Mouse (Mus musculus): ENCODE measurements around the gene Palm2. TPM values are rescaled to one million over a fixed set of nuclear protein-coding genes. Genes with fewer than 3 reads are reported as not detected.

Gene Palm2
- polyA plus RNA-seq, 1 experiment from 2014 or later: 20.2 TPM

GRCm38 (mm10) chr4:57733445-57733844 is 299.4 kb downstream of the Palm2 start:
- Histone ChIP-seq H3K27me3 (no peaks in the 10 kb centered on the region), H3K4me2 (no peak overlapping the region), H3K4me3 (no peak overlapping the region), H3K36me3 (peaks cover 2% of the 10 kb centered on the region; the same call in 1 of the 2 replicates), H3K4me1 (replicated peaks) (peaks cover 30% of the 10 kb centered on the region), H3K27ac (peak overlapping the region; percentile 51), H3K9ac (no peak overlapping the region), H3K9me3 (replicated peaks) (no peaks in the 10 kb centered on the region)
- WGBS: 47% methylated on average over 3 of the region's 3 CpGs
- peak; percentile 66 for ATAC-seq (replicated peaks; ENCODE audit: insufficient number of reproducible peaks, insufficient read depth, low FRiP score, low read depth)

GRCm38 (mm10) chr4:57735426-57735825 is 301.4 kb downstream of the Palm2 start:
- Histone ChIP-seq H3K27me3 (no peaks in the 10 kb centered on the region), H3K4me1 (replicated peaks) (peaks cover 15% of the 10 kb centered on the region), H3K9me3 (replicated peaks) (no peaks in the 10 kb centered on the region), H3K4me2 (no peak overlapping the region), H3K9ac (no peak overlapping the region), H3K27ac (no peak overlapping the region), H3K4me3 (no peak overlapping the region), H3K36me3 (peaks cover 2% of the 10 kb centered on the region; the same call in 1 of the 2 replicates)
- WGBS: 83% methylated on average over 5 of the region's 5 CpGs
- ATAC-seq (replicated peaks; ENCODE audit: insufficient number of reproducible peaks, insufficient read depth, low FRiP score, low read depth): no peak

- no peak for ATAC-seq (replicated peaks; ENCODE audit: insufficient number of reproducible peaks, insufficient read depth, low FRiP score, low read depth)
- no peak overlapping the region for H3K27ac ChIP-seq
Observed at GRCm38 (mm10) chr4:57738856-57739552, 305.0 kb downstream of the Palm2 start.

GRCm38 (mm10) chr4:57743325-57743929 is 309.4 kb downstream of the Palm2 start:
- Histone ChIP-seq H3K9ac (no peak overlapping the region), H3K27ac (no peak overlapping the region), H3K4me3 (no peak overlapping the region), H3K27me3 (no peaks in the 10 kb centered on the region), H3K36me3 (peaks cover 14% of the 10 kb centered on the region; the same call in 1 of the 2 replicates), H3K4me1 (replicated peaks) (peaks cover 8% of the 10 kb centered on the region), H3K4me2 (no peak overlapping the region), H3K9me3 (replicated peaks) (0 out of 2 replicates have a peak, but pooled peaks cover 3% of the 10 kb centered on the region)
- 51% methylated on average over 11 of the region's 11 CpGs for WGBS
- ATAC-seq (replicated peaks; ENCODE audit: insufficient number of reproducible peaks, insufficient read depth, low FRiP score, low read depth): no peak

More at GRCm38 (mm10) chr4:57738856-57739552, 305.0 kb downstream of the Palm2 start:
- no peaks in the 10 kb centered on the region for H3K36me3 ChIP-seq
- H3K9me3 ChIP-seq (replicated peaks): no peaks in the 10 kb centered on the region
- H3K4me3 ChIP-seq: no peak overlapping the region
- no peak overlapping the region for H3K9ac ChIP-seq
- H3K4me1 ChIP-seq (replicated peaks): peaks cover 9% of the 10 kb centered on the region
- no peak overlapping the region for H3K4me2 ChIP-seq
- WGBS: 52% methylated on average over 8 of the region's 8 CpGs
- H3K27me3 ChIP-seq: no peaks in the 10 kb centered on the region

GRCm38 (mm10) chr4:57750651-57751050 is 316.6 kb downstream of the Palm2 start:
- peaks cover 26% of the 10 kb centered on the region for H3K4me1 ChIP-seq (replicated peaks)
- no peaks in the 10 kb centered on the region for H3K27me3 ChIP-seq
- 0 out of 2 replicates have a peak, but pooled peaks cover 3% of the 10 kb centered on the region for H3K9me3 ChIP-seq (replicated peaks)
- ATAC-seq (replicated peaks; ENCODE audit: insufficient number of reproducible peaks, insufficient read depth, low FRiP score, low read depth): no peak
- no peak overlapping the region for H3K9ac ChIP-seq
- peak overlapping the region; percentile 28; the same call in 1 of the 2 replicates for H3K27ac ChIP-seq
- H3K4me2 ChIP-seq: no peak overlapping the region
- WGBS: 44% methylated on average over 4 of the region's 4 CpGs
- H3K4me3 ChIP-seq: no peak overlapping the region
- peaks cover 7% of the 10 kb centered on the region; the same call in 1 of the 2 replicates for H3K36me3 ChIP-seq

- H3K27ac ChIP-seq: peak overlapping the region; percentile 28
- peaks cover 27% of the 10 kb centered on the region for H3K4me1 ChIP-seq (replicated peaks)
- WGBS: 30% methylated on average over 4 of the region's 4 CpGs
- no peak overlapping the region for H3K9ac ChIP-seq
- no peak for ATAC-seq (replicated peaks; ENCODE audit: insufficient number of reproducible peaks, insufficient read depth, low FRiP score, low read depth)
- H3K9me3 ChIP-seq (replicated peaks): 0 out of 2 replicates have a peak, but pooled peaks cover under 1% of the 10 kb centered on the region
- H3K4me2 ChIP-seq: no peak overlapping the region
- H3K4me3 ChIP-seq: no peak overlapping the region
- H3K36me3 ChIP-seq: peaks cover 3% of the 10 kb centered on the region; the same call in 1 of the 2 replicates
- H3K27me3 ChIP-seq: no peaks in the 10 kb centered on the region
Observed at GRCm38 (mm10) chr4:57751054-57751453, 317.0 kb downstream of the Palm2 start.

GRCm38 (mm10) chr4:57751566-57751965 is 317.5 kb downstream of the Palm2 start:
- no peak for ATAC-seq (replicated peaks; ENCODE audit: insufficient number of reproducible peaks, insufficient read depth, low FRiP score, low read depth)
- H3K9ac ChIP-seq: no peak overlapping the region
- H3K4me3 ChIP-seq: no peak overlapping the region
- no peaks in the 10 kb centered on the region for H3K9me3 ChIP-seq (replicated peaks)
- no peaks in the 10 kb centered on the region for H3K27me3 ChIP-seq
- no peak overlapping the region for H3K4me2 ChIP-seq
- 70% methylated on average over 11 of the region's 11 CpGs for WGBS
- no peaks in the 10 kb centered on the region for H3K36me3 ChIP-seq
- peaks cover 27% of the 10 kb centered on the region for H3K4me1 ChIP-seq (replicated peaks)
- H3K27ac ChIP-seq: peak overlapping the region; percentile 28; the same call in 1 of the 2 replicates

GRCm38 (mm10) chr4:57755085-57755484 is 321.0 kb downstream of the Palm2 start:
- Histone ChIP-seq H3K27me3 (no peaks in the 10 kb centered on the region), H3K27ac (peak overlapping the region; percentile 37), H3K9me3 (replicated peaks) (no peaks in the 10 kb centered on the region), H3K4me3 (no peak overlapping the region), H3K4me2 (no peak overlapping the region), H3K4me1 (replicated peaks) (peaks cover 34% of the 10 kb centered on the region), H3K36me3 (no peaks in the 10 kb centered on the region), H3K9ac (no peak overlapping the region)
- no peak for ATAC-seq (replicated peaks; ENCODE audit: insufficient number of reproducible peaks, insufficient read depth, low FRiP score, low read depth)
- WGBS: 69% methylated on average over 11 of the region's 11 CpGs

- no peak overlapping the region for H3K27ac ChIP-seq
- H3K4me2 ChIP-seq: no peak overlapping the region
- H3K4me1 ChIP-seq (replicated peaks): peaks cover 35% of the 10 kb centered on the region
- WGBS: 59% methylated on average over 11 of the region's 11 CpGs
- H3K36me3 ChIP-seq: no peaks in the 10 kb centered on the region
- no peak overlapping the region for H3K4me3 ChIP-seq
- H3K9me3 ChIP-seq (replicated peaks): no peaks in the 10 kb centered on the region
- no peak overlapping the region for H3K9ac ChIP-seq
- no peak for ATAC-seq (replicated peaks; ENCODE audit: insufficient number of reproducible peaks, insufficient read depth, low FRiP score, low read depth)
- H3K27me3 ChIP-seq: no peaks in the 10 kb centered on the region
Observed at GRCm38 (mm10) chr4:57757997-57758396, 323.9 kb downstream of the Palm2 start.
